Mouse (Mus musculus): ENCODE measurements around the gene Gigyf1. TPM values are rescaled to one million over a fixed set of nuclear protein-coding genes. Genes with fewer than 3 reads are reported as not detected.
A peak's percentile ranks its signal among the peaks of the same experiment; 100 is the strongest.

The Gigyf1 gene
- total and polyA plus RNA-seq, 3 experiments = 0.98 to 12.3 (median 5.9) TPM

- Histone ChIP-seq H3K9me3 (replicated peaks; ENCODE audit: low read length) (peaks cover 3% of the 10 kb centered on the region), H3K27me3 (replicated peaks) (peaks cover 6% of the 10 kb centered on the region), H3K4me2 (ENCODE audit: insufficient read depth, low read depth, poor library complexity, severe bottlenecking) (peak overlapping the region; percentile 71), H3K27ac (ENCODE audit: insufficient read depth, low read depth) (peak overlapping the region; percentile 42; the same call in 1 of the 2 replicates), H3K79me2 (replicated peaks; ENCODE audit: control insufficient read depth, extremely low read depth, insufficient read depth, poor library complexity, severe bottlenecking) (no peaks in the 10 kb centered on the region; the same call in 1 of the 2 replicates), H3K4me1 (ENCODE audit: control insufficient read depth in 1 of 2, insufficient read depth in 2 of 2) (peaks cover 2 to 14% of the 10 kb centered on the region in 2 experiments; a peak in 3 of 4 replicates), H3K36me3 (replicated peaks in 1 of 2; ENCODE audit: control insufficient read depth in 1 of 2, insufficient read depth in 1 of 2, low read length in 1 of 2) (peaks cover 0 to 11% of the 10 kb centered on the region in 2 experiments), H3K4me3 (replicated peaks in 1 of 3; ENCODE audit: low read depth in 2 of 3, low read length in 2 of 3, poor library complexity in 1 of 3) (peak overlapping the region; percentile 71 to 79 (median 72)), H3K9ac (ENCODE audit: insufficient read depth, low read depth) (peak overlapping the region; percentile 58)
- dilution Hi-C loops (cut with MboI; ENCODE audit: extremely low pct_ligation_motif_present, extremely low pct_unique_long_range_greater_than_20kb, low sequenced_read_pairs) (no loop called here), in situ Hi-C loops (cut with MboI; ENCODE audit: low pct_ligation_motif_present, low pct_unique_long_range_greater_than_20kb, low sequenced_read_pairs) (loop anchor here (25.0 kb wide), 1 partner anchor 260 kb away; no protein-coding TSS in a partner anchor)
- 0 out of 2 replicates have a peak, but pooled peaks have one; percentile 20 for TF ChIP-seq TBP (conservative IDR thresholded peaks at IDR 0.05; ENCODE audit: low read depth, low read length)
- peak; percentile 33 for TF ChIP-seq SMC3 (IDR thresholded peaks at IDR 0.05; ENCODE audit: low read depth, low read length)
- peak; percentile 70 for TF ChIP-seq MYC (IDR thresholded peaks at IDR 0.05; ENCODE audit: low read depth, low read length)
- TF ChIP-seq ZNF384 (IDR thresholded peaks at IDR 0.05; ENCODE audit: low read depth, low read length) = no peak
- TF ChIP-seq NRF1 (IDR thresholded peaks at IDR 0.05; ENCODE audit: low read depth, low read length) = no peak
- TF ChIP-seq ZC3H11A (IDR thresholded peaks at IDR 0.05; ENCODE audit: low read depth, low read length) = no peak
- peak; percentile 63; the same call in 1 of the 2 replicates for TF ChIP-seq SIN3A (IDR thresholded peaks at IDR 0.05; ENCODE audit: low read length)
- no peak for TF ChIP-seq MAZ (IDR thresholded peaks at IDR 0.05; ENCODE audit: low read depth, low read length)
- peak; percentile 78 for TF ChIP-seq MXI1 (IDR thresholded peaks at IDR 0.05; ENCODE audit: low read depth, low read length)
- no peak for TF ChIP-seq HCFC1 (IDR thresholded peaks at IDR 0.05; ENCODE audit: low read depth, low read length)
- TF ChIP-seq E2F4 (IDR thresholded peaks at IDR 0.05; ENCODE audit: insufficient replicate concordance, low read depth, low read length) = peak; percentile 71; the same call in 1 of the 2 replicates
- TF ChIP-seq POLR2A (IDR thresholded peaks at IDR 0.05; ENCODE audit: low read depth, low read length) = peak; percentile 59; the same call in 1 of the 2 replicates
- TF ChIP-seq RAD21 (IDR thresholded peaks at IDR 0.05; ENCODE audit: low read depth, low read length) = peak; percentile 6; the same call in 1 of the 2 replicates
- TF ChIP-seq ZMIZ1 (IDR thresholded peaks at IDR 0.05; ENCODE audit: low read depth, low read length) = no peak; the same call in 1 of the 2 replicates
- no peak for TF ChIP-seq CHD1 (IDR thresholded peaks at IDR 0.05; ENCODE audit: low read depth, low read length)
- TF ChIP-seq POLR2AphosphoS2 (IDR thresholded peaks at IDR 0.05; ENCODE audit: low read depth, low read length) = peak; percentile 52; the same call in 1 of the 2 replicates
- no peak for TF ChIP-seq RCOR1 (conservative IDR thresholded peaks at IDR 0.05; ENCODE audit: low read depth, low read length)
- TF ChIP-seq ZKSCAN1 (IDR thresholded peaks at IDR 0.05; ENCODE audit: borderline replicate concordance, low read depth, low read length) = no peak
- peak; percentile 35; the same call in 1 of the 2 replicates for TF ChIP-seq NELFE (IDR thresholded peaks at IDR 0.05; ENCODE audit: low read depth, low read length)
- TF ChIP-seq MAX (IDR thresholded peaks at IDR 0.05; ENCODE audit: low read length) = peak; percentile 87
- TF ChIP-seq CTCF (conservative IDR thresholded peaks at IDR 0.05 in 1 of 2, IDR thresholded peaks at IDR 0.05 in 1 of 2; ENCODE audit: low read depth in 2 of 2, low read length in 2 of 2) = peak; percentile 53 to 63
- DNase-seq (ENCODE audit: extremely low read depth) = peak; percentile 82
These were observed 15.7 kb upstream of the Gigyf1 start for GRCm38 (mm10) chr5:137502667-137503110.
